Mouse (Mus musculus): ENCODE measurements around the gene Kifc5b.
"Not testable (repeated sequence)": the region's sequence is repeated elsewhere in the genome, so short reads cannot be mapped to it uniquely, and the experiment has no call there.

Gene Kifc5b

DNA sequence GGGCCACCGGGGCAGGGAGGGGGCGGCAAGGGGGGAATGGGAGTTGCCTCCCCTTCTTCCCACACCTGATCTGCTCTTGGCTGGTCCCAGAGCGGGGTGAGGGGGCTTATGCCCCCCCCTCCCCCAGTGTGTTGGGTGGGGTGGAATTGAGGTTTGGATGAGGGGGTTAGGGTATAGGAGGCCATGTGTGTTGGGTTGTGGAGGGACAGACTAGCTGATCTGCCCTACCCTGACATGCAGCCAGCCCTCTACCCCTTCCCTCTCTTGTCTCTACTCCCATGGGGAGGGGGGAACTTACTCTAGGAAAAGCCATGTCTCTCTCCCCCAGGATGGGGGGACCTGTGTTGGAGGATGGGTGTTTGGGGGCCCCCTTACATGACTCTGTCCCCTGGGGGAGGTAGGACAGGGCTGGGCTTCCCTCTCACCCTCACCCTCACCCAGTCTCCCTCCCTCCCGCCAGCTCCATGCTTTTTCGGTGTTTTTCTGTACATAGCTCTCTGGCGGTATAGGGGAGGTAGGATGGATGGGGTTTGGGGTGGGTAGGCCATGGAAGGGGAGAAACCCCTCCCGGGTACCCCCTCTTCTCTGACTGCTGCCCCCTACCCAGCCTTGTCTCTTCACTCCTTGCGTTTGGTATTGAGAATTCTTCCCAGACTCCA, 54.5 kb downstream of the Kifc5b start:
- DNase-seq (ENCODE audit: low read depth): no peak

DNA sequence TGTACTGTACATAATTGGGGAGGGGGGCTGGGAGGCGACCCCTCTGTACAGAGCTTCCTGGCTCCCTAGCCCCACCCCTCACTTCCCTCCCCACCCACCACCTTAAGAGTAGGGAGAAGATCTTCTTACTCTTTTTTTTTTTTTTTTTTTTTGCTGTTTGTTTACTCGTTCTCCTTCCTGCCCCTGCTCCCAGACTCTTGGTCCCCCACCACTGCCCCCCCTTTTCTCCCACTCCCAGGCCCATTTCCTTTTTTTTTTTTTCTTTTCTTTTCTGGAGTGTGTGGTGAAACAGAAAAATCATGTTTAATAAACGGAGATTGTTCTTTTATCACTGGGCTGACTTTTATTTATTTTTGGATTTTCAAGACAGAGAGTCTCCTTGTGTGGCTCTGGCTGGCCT, 55.2 kb downstream of the Kifc5b start:
- DNase-seq (ENCODE audit: low read depth): no peak

DNA sequence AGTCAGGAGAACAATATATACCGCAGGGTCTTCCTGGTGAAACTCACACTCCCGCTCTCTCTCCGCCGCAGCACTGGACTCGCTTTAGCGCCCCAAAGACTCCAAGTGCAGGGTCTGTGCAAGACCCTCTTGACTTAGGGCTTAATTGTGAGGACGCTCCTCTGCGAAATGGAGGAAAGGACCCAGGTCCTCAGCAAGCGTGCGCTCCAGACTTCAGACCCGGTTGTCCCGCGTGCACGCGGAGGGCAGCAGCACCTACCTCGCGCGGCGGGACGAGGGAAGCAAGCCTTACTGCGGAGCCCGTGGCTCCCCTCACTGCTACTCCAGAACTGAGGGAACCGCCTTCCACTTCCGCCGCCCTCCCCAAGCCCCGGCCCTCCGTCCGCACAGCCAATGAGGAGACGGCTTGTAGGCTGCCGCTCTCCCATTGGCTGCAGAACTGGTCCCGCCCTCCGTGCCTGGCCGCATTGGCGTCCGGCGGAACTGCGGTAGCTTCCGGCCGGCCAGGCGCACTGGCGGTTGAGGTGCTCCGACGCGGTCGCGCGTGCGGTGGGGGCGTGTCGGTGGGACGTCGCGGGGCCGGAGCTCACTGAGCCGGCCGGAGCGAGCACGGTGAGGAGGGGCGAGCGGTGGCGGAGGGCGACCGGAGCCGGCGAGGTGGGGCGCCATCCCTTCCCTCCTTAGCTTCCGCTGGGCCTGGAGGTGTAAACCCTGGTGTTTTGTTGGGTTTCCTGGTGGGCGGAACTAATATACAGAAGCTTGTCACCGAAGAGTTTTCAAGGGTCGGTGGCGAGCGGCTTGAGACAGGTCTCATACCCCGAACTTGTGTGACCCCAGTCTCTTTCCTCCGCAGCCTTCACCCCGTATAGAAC, 56.0 kb downstream of the Kifc5b start, which contains the start of gene Zbtb9:
TSS of gene Zbtb9 (plus strand) at position 465 of the 872 bp plus-strand sequence.
- DNase-seq (ENCODE audit: low read depth): peak; percentile 98

DNA sequence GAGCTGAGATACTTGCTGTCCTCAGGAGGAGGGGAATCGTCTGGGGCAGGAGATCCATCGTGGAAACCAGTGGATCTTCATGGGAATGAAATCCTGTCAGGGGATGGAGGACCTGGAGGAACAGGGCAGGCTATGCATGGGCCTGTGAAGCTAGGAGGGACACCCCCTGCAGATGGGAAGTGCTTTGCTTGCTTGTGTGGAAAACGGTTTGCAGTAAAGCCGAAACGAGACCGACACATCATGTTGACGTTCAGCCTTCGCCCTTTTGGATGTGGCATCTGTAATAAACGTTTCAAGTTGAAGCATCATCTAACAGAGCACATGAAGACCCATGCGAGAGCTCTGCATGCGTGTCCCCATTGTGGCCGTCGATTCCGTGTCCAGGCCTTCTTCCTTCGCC, 57.7 kb downstream of the Kifc5b start:
- no peak for DNase-seq (ENCODE audit: low read depth)

DNA sequence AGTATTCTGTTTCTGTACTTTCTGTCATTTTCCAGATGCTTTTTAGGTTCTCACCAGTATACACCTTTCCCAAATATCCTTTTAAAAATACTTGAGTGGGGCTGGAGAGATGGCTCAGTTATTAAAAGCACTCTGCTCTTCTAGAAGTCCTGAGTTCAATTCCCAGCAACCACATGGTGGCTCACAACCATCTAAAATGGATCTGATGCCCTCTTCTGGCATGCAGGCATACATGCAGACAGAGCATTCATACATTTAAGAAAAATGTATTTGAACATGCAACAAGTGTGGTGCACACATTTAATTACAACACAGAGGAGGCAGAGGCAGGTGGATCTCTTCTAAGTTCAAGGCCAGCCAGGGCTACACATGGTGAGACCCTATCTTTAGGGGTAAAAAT, 58.5 kb downstream of the Kifc5b start:
- DNase-seq (ENCODE audit: low read depth): peak; percentile 34

DNA sequence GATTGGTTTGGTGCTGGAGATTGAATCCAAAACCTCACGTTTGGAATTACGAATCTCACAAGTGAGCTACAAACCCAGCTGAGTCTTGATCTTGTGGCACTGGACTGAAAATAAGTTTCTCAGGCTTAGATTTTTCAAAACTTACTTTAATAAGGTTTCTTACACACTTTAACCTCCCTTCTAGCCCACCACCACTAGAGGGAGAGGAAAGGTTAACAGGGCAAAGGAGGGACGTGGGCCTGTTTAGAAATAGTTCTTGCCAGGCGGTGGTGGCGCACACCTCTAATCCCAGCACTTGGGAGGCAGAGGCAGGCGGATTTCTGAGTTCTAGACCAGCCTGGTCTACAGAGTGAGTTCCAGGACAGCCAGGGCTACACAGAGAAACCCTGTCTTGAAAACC, 60.5 kb downstream of the Kifc5b start:
- not testable (repeated sequence) for DNase-seq (ENCODE audit: low read depth)

DNA sequence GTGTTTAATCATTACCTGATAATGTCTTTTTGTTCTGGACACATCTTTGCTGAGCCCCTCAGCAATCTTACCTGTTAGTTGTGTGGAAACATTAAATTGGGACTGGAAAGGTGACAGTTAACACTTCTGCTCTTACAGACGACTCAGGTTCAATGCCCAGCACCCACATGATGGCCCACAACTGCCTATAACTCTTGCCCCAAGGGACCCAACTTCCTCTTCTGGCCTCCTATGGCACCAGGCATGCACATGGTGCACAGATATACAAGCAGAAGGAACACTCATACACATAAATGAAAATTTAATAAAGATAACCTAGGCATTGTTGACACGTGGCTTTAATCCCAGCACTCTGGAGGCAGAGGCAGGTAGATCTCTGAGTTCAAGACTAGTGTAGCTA, 62.5 kb downstream of the Kifc5b start:
- no peak for DNase-seq (ENCODE audit: low read depth)

DNA sequence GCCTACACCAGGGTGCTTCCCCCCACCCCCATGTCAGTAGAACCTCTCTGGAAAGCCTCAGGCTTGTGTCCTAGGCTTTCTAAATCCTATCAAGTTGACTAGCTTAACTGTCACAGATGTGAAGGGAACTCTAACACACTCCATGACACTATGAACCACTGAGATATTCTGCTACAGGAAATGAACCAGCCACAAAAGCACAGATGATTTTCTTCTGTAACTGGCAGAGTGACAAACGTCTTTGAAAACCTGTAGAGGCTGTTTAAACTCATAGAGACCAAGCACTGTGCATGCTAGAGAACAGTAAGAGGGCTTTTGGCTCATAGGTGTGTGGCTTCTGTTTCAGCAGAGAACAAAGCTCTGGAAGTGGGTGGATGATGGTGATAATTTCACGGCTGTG, 64.2 kb downstream of the Kifc5b start:
- no peak for DNase-seq (ENCODE audit: low read depth)
